Mouse (Mus musculus) heart, adult 2 months (tissue): ENCODE measurements around the gene Iscu. TPM values are rescaled to one million over a fixed set of nuclear protein-coding genes. Genes with fewer than 3 reads are reported as not detected.
A peak's percentile ranks its signal among the peaks of the same experiment; 100 is the strongest.

Source experiments
- DNase-seq, 2 experiments: peaks; one replicate each; pipeline ENCODE4 v3.0.0; 2021
- H3K27ac ChIP-seq: fragments of 200-600 bp; 2 replicates; pipeline ENCODE4 v1.8.1; 2022
- H3K27me3 ChIP-seq: fragments of 200-500 bp; 2 replicates; pipeline ENCODE4 v1.6.1; 2012; ENCODE audit warnings: mild to moderate bottlenecking, low read length, inconsistent platforms, mixed read lengths; ENCODE audit not compliant: control insufficient read depth, insufficient read depth
- H3K36me3 ChIP-seq: fragments of 200-500 bp; 2 replicates; pipeline ENCODE4 v1.6.1; 2012; ENCODE audit warnings: low read length, inconsistent platforms; ENCODE audit not compliant: control insufficient read depth, insufficient read depth
- H3K4me1 ChIP-seq: fragments of 200-500 bp; 2 replicates; pipeline ENCODE4 v1.6.1; 2011; ENCODE audit warnings: low read length; ENCODE audit not compliant: control insufficient read depth, insufficient read depth
- H3K4me3 ChIP-seq: fragments of 200-600 bp; 2 replicates; pipeline ENCODE4 v1.8.1; 2022
- H3K79me2 ChIP-seq: fragments of 200-500 bp; replicated peaks from 2 replicates; pipeline ENCODE4 v1.6.1; 2012; ENCODE audit warnings: mild to moderate bottlenecking, inconsistent platforms, low read length, moderate library complexity, mixed read lengths; ENCODE audit not compliant: control insufficient read depth, insufficient read depth
- H3K9ac ChIP-seq: fragments of 200-500 bp; 2 replicates; pipeline ENCODE4 v1.6.1; 2012; ENCODE audit warnings: low read depth, mild to moderate bottlenecking, control low read depth, inconsistent platforms, low read length, mixed read lengths
- CTCF ChIP-seq: fragments of 200-600 bp; IDR thresholded peaks from 2 replicates; pipeline ENCODE4 v1.8.1; 2022; ENCODE audit warnings: antibody characterized with exemption, mild to moderate bottlenecking, moderate library complexity
- EP300 ChIP-seq: fragments of 200-500 bp; IDR thresholded peaks from 2 replicates; pipeline ENCODE4 v1.6.1; 2011; ENCODE audit warnings: low read depth, low read length, control low read depth; ENCODE audit not compliant: insufficient read depth
- POLR2A ChIP-seq: fragments of 200-500 bp; IDR thresholded peaks from 2 replicates; pipeline ENCODE4 v1.6.1; 2011; ENCODE audit warnings: mild to moderate bottlenecking, low read depth, low read length, control low read depth; ENCODE audit not compliant: insufficient read depth
- WGBS: fragments of 180-500 bp; shearing (Covaris S2); methylation state at CpG from one replicate; pipeline ENCODE4 v1.1.7; 2018; 5-methylcytosine and 5-hydroxymethylcytosine counted together
- intact Hi-C: fragments of 180-260 bp; cut with DNase I; formaldehyde crosslinking; loops from one replicate; pipeline ENCODE4 v1.15.1; 2025
- polyA plus RNA-seq: library from polyadenylated mRNA; depleted of rRNA; stranded (reverse); fragments of >200 nt; gene quantifications from 2 replicates; pipeline ENCODE4 v1.2.3, GENCODE M21; 2012
- total RNA-seq, 2 experiments: library from RNA; stranded (reverse); gene quantifications; 2 replicates each; pipeline ENCODE4 v1.2.3; 2021

Gene Iscu
- total and polyA plus RNA-seq, 3 experiments, result 168 to 202 (median 176) TPM

DNA sequence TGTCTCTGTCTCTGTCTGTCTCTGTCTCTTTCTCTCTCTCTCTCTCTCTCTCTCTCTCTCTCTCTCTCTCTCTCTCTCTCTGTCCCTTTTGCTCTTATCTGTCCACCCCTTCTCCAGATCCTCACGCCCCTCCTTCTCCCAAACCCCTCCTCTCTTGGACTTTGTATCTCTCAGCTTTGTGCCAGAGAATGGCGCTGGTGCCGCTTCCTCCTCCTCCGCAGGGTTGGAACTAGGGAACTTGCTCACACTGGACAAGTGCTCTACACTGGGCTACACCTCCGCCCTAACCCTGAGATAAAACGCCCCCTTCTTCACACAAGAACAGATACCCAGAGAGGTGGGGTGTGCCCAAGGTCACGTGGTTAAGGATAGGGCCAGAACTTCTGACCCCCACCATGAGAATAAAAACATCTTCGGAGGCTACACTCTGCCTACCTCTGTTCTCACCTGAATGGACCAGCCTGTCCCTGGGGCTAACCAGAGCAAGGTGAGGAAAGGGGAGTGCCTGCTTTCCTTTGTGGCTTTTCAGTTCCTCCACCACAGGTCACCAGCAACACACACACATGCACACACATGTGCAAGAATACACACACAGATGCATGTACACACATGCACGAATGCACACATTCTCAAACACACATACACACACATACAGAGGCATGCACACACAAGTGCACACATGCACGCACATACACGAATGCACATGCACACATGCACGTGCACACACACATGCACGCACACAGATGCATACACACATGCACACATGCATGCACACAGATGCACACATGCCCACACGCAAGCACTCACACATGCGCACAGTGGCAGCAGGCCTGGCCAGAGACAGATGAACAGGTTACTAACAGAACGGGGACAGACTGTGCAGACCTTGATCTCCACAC lies 18.9 kb downstream of the Iscu start:
- Histone ChIP-seq H3K27ac (no peak overlapping the region), H3K4me1 (peaks cover 1% of the 10 kb centered on the region; the same call in 1 of the 2 replicates), H3K9ac (no peak overlapping the region), H3K36me3 (no peaks in the 10 kb centered on the region), H3K79me2 (no peaks in the 10 kb centered on the region), H3K27me3 (no peaks in the 10 kb centered on the region), H3K4me3 (no peak overlapping the region)
- 64% methylated on average over 16 of the region's 16 CpGs for WGBS
- TF ChIP-seq EP300 (no peak), POLR2A (no peak), CTCF (no peak)
- intact Hi-C loops, result no loop called here
- no peak for DNase-seq

DNA sequence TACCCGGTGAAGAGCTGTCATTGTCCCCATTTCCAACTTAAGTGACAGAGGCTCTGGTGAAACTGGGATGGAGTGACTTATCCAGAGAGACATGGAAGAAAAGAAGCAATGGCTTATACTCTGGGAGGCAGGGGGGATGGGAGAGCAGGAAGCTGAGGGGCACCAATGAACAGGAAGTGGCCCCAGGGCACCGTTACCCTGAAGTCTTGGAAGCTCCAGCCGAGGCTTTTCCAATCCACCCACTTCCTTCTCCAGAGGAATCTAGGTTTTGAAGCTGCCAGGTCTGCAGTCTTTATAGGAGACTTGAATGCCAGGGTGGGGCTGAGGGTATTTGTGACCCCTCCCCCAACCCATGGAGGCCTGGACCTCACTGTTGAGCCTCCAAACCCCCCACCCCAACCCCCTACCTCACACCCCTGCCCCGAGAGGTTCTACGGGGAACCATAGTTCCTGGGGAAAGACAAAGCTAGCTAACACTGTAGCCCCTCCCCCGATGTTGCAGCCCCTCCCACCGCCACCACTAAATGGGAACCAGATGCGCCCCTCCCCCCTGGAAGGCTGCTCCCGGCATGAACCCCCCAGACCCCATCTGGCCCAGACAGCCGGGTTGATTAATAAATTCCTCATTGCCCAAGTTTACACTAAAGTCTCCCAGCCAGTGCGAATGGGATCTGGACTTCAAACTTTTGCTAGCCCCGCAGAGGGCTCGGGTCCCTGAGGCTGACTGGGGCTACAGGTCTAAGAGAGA lies 24.0 kb downstream of the Iscu start:
- Histone ChIP-seq H3K4me3 (no peak overlapping the region), H3K79me2 (no peaks in the 10 kb centered on the region), H3K36me3 (no peaks in the 10 kb centered on the region), H3K27ac (no peak overlapping the region), H3K4me1 (peaks cover 1% of the 10 kb centered on the region; the same call in 1 of the 2 replicates), H3K27me3 (no peaks in the 10 kb centered on the region), H3K9ac (no peak overlapping the region)
- intact Hi-C loops, result no loop called here
- TF ChIP-seq EP300 (no peak), POLR2A (no peak)
- no peak for DNase-seq
- WGBS, result 12% methylated on average over 13 of the region's 13 CpGs

DNA sequence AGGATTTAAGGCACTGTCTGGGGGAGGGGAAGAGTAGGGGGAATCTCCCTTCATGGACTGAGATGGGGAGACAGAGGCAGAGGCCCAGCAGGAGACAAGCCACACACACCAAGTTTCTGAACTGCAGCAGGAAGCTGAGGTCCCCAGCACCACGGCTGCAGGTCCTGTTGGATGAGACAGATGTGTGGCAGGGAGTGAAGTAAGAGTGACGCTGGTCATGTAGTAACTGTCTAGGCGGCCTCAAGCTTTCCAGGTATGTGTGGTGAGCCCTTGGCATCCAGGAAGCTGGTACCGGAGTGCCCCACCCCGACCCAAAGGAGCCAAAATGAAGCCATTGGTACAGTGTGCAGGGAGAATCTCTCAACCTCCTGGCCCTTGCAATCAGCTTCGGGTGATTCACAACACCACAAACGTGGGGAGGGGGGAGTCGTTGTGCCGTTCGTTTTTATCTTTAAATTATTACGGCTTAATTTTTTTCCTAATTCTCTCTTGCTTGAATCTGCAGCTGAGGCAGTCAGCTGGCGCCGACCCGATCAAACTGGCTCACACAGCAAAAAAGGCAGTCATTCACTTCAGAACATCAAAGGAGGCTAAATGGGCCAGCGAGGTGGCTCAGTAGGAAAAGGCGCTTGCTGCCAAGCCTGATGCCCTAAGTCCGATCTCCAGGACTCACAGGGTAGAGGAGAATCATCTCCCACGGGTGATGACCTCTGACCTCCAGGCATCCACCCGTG lies 24.8 kb downstream of the Iscu start:
- H3K27ac ChIP-seq, result no peak overlapping the region
- intact Hi-C loops, result no loop called here

DNA sequence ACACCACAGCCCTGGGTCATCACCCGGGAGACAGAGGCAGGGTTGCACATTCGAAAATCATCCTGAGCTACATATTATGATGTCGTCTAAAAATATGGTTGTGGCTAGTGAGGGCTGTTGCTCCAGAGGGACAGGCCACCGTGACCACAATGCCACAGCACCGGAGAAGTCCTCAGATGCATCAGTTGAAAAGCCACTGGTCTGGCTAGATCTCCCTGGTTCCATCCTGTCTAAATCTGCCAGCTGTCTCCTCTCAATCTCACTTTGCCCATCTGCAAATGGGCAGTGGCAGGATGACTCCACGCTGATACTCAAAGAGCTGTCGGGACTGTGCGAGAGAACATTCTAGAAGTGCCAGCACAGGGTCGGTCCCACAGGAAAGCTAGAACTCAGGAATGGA lies 26.0 kb downstream of the Iscu start:
- Histone ChIP-seq H3K4me3 (no peak overlapping the region), H3K79me2 (no peaks in the 10 kb centered on the region), H3K27ac (no peak overlapping the region), H3K36me3 (no peaks in the 10 kb centered on the region), H3K27me3 (no peaks in the 10 kb centered on the region), H3K9ac (no peak overlapping the region), H3K4me1 (no peaks in the 10 kb centered on the region)
- no peak for TF ChIP-seq EP300
- no peak for TF ChIP-seq CTCF
- no peak for TF ChIP-seq POLR2A
- 65% methylated on average over 9 of the region's 9 CpGs for WGBS
- intact Hi-C loops, result no loop called here
- no peak for DNase-seq

More for the DNA sequence above, 24.8 kb downstream of the Iscu start:
- DNase-seq, result no peak
- Histone ChIP-seq H3K4me1 (no peaks in the 10 kb centered on the region), H3K27me3 (no peaks in the 10 kb centered on the region), H3K36me3 (no peaks in the 10 kb centered on the region), H3K4me3 (no peak overlapping the region), H3K79me2 (no peaks in the 10 kb centered on the region), H3K9ac (no peak overlapping the region)
- no peak for TF ChIP-seq EP300
- TF ChIP-seq POLR2A, result no peak
- TF ChIP-seq CTCF, result no peak
- 31% methylated on average over 19 of the region's 19 CpGs for WGBS

DNA sequence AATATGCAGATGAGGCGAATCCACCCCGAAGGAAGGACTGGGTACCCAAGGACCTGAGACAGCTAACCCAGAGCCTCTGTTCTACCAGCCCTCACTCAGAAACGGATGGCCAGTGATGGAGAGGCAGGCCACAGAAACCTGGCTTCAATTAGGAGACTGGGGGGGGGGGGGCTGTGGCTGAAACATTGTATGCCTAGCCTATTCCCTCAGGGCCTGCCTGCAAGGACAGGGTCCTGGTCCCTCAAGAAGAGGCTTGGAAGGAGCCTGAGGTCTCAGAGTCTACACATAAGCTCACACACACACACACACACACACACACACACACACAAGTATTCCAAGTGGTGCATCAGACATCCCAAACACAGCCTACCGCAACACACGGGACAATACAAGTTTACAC lies 27.1 kb downstream of the Iscu start:
- H3K27me3 ChIP-seq, result no peaks in the 10 kb centered on the region
- no peak for DNase-seq
- intact Hi-C loops, result no loop called here
- WGBS, result 40% methylated on average over 5 of the region's 5 CpGs
- H3K9ac ChIP-seq, result peak overlapping the region; percentile 23; the same call in 1 of the 2 replicates
- H3K36me3 ChIP-seq, result no peaks in the 10 kb centered on the region
- H3K27ac ChIP-seq, result no peak overlapping the region
- H3K4me3 ChIP-seq, result peak overlapping the region; percentile 23; the same call in 1 of the 2 replicates
- H3K79me2 ChIP-seq, result no peaks in the 10 kb centered on the region
- TF ChIP-seq POLR2A (no peak), CTCF (no peak), EP300 (no peak)
- H3K4me1 ChIP-seq, result no peaks in the 10 kb centered on the region
